Mouse (Mus musculus) layer of hippocampus, postnatal 36 days (tissue): Measurements from ENCODE around the gene Hnf4a. TPM values are rescaled to one million over a fixed set of nuclear protein-coding genes. Genes with fewer than 3 reads are reported as not detected.

ENCODE experiments used
- total RNA-seq, 2 experiments: library from RNA; stranded (reverse); gene quantifications; 2 replicates each; pipeline ENCODE4 v1.2.3; 2021

Gene Hnf4a
- total RNA-seq, 2 experiments from 2014 or later, result not detected

Other genes starting within 250 kb of the Hnf4a start
- under 1 TPM; 0.45 to 0.63 TPM for gene Jph2, start 108.8 kb upstream of the Hnf4a start, total RNA-seq
- gene Oser1, start 82.1 kb upstream of the Hnf4a start, total RNA-seq, result 10 to 100 TPM; 19.0 to 19.5 TPM
- gene Gdap1l1, start 68.3 kb upstream of the Hnf4a start, total RNA-seq, result 10 to 100 TPM; 62.0 to 72.9 TPM
- gene Fitm2, start 34.2 kb upstream of the Hnf4a start, total RNA-seq, result 10 to 100 TPM; 19.2 to 20.9 TPM
- not detected for gene R3hdml, start 14.5 kb upstream of the Hnf4a start, total RNA-seq
- 10 to 100 TPM; 53.0 to 54.7 TPM for gene Ttpal, start 95.5 kb downstream of the Hnf4a start, total RNA-seq
- 100 to 1,000 TPM; 177 to 202 TPM for gene Serinc3, start 138.3 kb downstream of the Hnf4a start, total RNA-seq
- gene Pkig, start 151.6 kb downstream of the Hnf4a start, total RNA-seq, result 10 to 100 TPM; 86.8 to 92.5 TPM
- gene Ada, start 243.4 kb downstream of the Hnf4a start, total RNA-seq, result 1 to 10 TPM; 1.1 to 1.2 TPM